Mouse (Mus musculus) bone marrow macrophage, adult 2 months (primary cell): ENCODE results near the gene Grin2a.

Experiments used
- CTCF ChIP-seq: IDR thresholded peaks from 2 replicates; pipeline ENCODE4 v1.5.1; 2012; ENCODE audit warnings: low read depth, mild to moderate bottlenecking, low read length, moderate library complexity
- POLR2A ChIP-seq: IDR thresholded peaks from 2 replicates; pipeline ENCODE4 v1.6.1; 2012; ENCODE audit warnings: mild to moderate bottlenecking, low read depth, low read length, borderline replicate concordance

GRCm38 (mm10) chr16:9760347-9760746 lies 235.0 kb downstream of the Grin2a start:
- no peak for TF ChIP-seq CTCF
- TF ChIP-seq POLR2A: no peak
